Mouse (Mus musculus) brain, embryonic 14.5 days (tissue): Measurements from ENCODE around the gene Tsku.

Experiments used
- CTCF ChIP-seq: fragments of 200-500 bp; IDR thresholded peaks from 2 replicates; pipeline ENCODE4 v1.5.1; 2012; ENCODE audit warnings: inconsistent platforms, mild to moderate bottlenecking, moderate library complexity, borderline replicate concordance; ENCODE audit not compliant: insufficient read depth, insufficient read length; ENCODE audit errors: extremely low read depth
- POLR2A ChIP-seq: fragments of 200-500 bp; IDR thresholded peaks from 2 replicates; pipeline ENCODE4 v1.6.1; 2012; ENCODE audit warnings: mild to moderate bottlenecking, inconsistent platforms, borderline replicate concordance; ENCODE audit not compliant: poor library complexity, insufficient read depth, insufficient read length, severe bottlenecking; ENCODE audit errors: extremely low read depth

- no peak for TF ChIP-seq CTCF
- TF ChIP-seq POLR2A, result no peak
These were observed 19.2 kb upstream of the Tsku start for GRCm38 (mm10) chr7:98380224-98380925.
